ENCODE assay signal across 14 mouse cellular contexts in the genomic region with DNA sequence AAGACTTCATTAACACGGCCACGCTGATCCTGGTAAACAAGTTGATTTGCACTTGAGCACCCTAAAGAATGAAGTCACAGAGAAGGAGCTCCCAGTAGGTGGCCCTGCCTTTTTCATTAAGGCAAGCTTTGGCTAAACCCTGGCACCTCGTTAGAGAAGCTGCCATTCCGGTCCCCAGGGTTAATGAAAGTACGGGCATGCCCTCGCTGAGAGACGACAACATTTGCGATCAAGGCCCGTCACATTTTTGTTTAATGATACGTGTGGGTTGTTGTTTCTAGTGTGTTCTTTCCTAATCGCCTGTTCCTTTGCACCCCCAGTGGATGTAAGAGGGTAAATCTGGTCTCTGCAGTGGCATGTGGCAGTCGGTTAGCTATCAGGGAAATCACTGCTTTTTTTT.
"Had no signal": no experiment of that assay in that cellular context is flagged by ENCODE, and none has a peak within 500 bp of the region (broad histone marks: within the 10 kb centered on the region; RNA-seq: fewer than 3 reads in every experiment).

No protein-coding gene starts in this region.

- H3K9me3 ChIP-seq: liver, embryonic 12.5 days; midbrain, embryonic 10.5 days; neural tube, embryonic 15.5 days had no signal

- H3K27me3 ChIP-seq: limb, embryonic 13.5 days; liver, embryonic 12.5 days; neural tube, embryonic 15.5 days had no signal

- H3K4me3 ChIP-seq: limb, embryonic 13.5 days; liver, embryonic 12.5 days; midbrain, embryonic 10.5 days; neural tube, embryonic 15.5 days had no signal

- H3K36me3 ChIP-seq: limb, embryonic 13.5 days; liver, embryonic 12.5 days; midbrain, embryonic 10.5 days; neural tube, embryonic 15.5 days had no signal

- H3K9ac ChIP-seq: limb, embryonic 13.5 days; liver, embryonic 12.5 days; lung, embryonic 14.5 days; neural tube, embryonic 15.5 days had no signal

- H3K27ac ChIP-seq: kidney, postnatal 0 days; limb, embryonic 13.5 days; liver, embryonic 12.5 days; midbrain, embryonic 10.5 days; neural tube, embryonic 15.5 days had no signal

- H3K4me1 ChIP-seq: liver, embryonic 12.5 days; midbrain, embryonic 10.5 days; neural tube, embryonic 15.5 days had no signal

- DNase-seq: kidney, adult 11 months; kidney, adult 9 months; kidney, postnatal 36 days; lung, embryonic 14.5 days; lung, postnatal 10 days; right cerebral cortex, adult 18-20 months; right cerebral cortex, postnatal 25 days; thymus, postnatal 36 days had no signal

- H3K4me2 ChIP-seq: liver, embryonic 12.5 days; lung, embryonic 14.5 days; neural tube, embryonic 15.5 days had no signal

- ATAC-seq: liver, embryonic 12.5 days; midbrain, embryonic 16.5 days had no signal
